Mouse (Mus musculus) megakaryocyte, embryonic 14.5 days (primary cell): ENCODE data around the gene Prmt9.

Source experiments
- FLI1 ChIP-seq: IDR thresholded peaks from 2 replicates; pipeline ENCODE4 v1.6.1; 2012; ENCODE audit warnings: low read length, inconsistent platforms, mixed read lengths
- GATA1 ChIP-seq: IDR thresholded peaks from 3 replicates; pipeline ENCODE4 v1.6.1; 2012; ENCODE audit warnings: mixed read lengths, low read length, inconsistent platforms, borderline replicate concordance

DNA sequence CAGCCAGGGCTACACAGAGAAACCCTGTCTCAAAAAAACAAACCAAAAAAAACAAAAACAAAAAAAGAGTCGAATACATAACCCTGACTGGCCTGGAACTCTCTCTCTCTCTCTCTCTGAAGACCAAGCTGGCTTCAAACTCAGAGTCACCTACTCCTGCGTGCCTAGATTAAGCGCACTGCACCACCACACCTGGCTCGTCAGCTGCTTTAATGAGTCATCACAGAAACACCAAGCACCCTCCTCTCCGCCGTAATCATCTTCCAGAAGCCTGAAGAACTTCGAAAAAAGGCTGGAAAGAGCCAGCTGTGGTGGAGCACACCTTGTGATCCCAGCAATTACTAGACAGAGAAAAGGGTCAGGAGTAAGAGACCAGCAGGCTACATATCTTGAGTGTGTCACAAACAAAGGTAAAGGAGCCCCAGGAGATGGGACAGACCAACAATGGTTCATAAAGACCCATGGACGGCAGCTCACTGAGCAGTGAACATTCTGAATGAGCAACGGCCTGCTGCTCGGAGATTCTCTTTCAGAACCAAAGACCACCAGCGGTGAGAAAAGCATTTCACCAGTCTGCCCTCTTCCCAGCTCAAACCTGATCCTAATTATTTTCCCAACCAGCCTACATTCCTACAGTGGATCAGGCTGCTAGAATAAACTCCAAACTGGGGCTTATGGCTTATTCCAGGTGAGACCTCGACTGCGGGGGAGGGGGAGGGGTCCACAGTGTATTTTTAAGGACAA lies 37.3 kb upstream of the Prmt9 start:
- no peak for TF ChIP-seq GATA1
- TF ChIP-seq FLI1, result no peak
